Mouse (Mus musculus) CH12.LX (cell line): ENCODE results near the gene Msmb.

ENCODE experiments used
- CTCF ChIP-seq, 2 experiments: IDR thresholded peaks in 1 of 2; conservative IDR thresholded peaks in 1 of 2; 2 replicates each; pipeline ENCODE4 v1.5.1; 2011 to 2012; ENCODE audit warnings: low read depth in 2 of 2, low read length in 2 of 2, improper control_type of control experiment in 1 of 2, inconsistent platforms in 1 of 2, mild to moderate bottlenecking in 1 of 2, moderate library complexity in 1 of 2
- NRF1 ChIP-seq: IDR thresholded peaks from 2 replicates; pipeline ENCODE4 v1.6.1; 2014; ENCODE audit warnings: low read depth, mild to moderate bottlenecking, inconsistent platforms, low read length, improper control_type of control experiment, moderate library complexity
- SMC3 ChIP-seq: IDR thresholded peaks from 2 replicates; pipeline ENCODE4 v1.6.1; 2011; ENCODE audit warnings: low read depth, low read length, improper control_type of control experiment
- USF1 ChIP-seq: IDR thresholded peaks from 2 replicates; pipeline ENCODE4 v1.6.1; 2014; ENCODE audit warnings: low read depth, mild to moderate bottlenecking, inconsistent platforms, low read length, improper control_type of control experiment

- TF ChIP-seq CTCF (conservative IDR thresholded peaks at IDR 0.05 in 1 of 2, IDR thresholded peaks at IDR 0.05 in 1 of 2; ENCODE audit: low read depth in 2 of 2, low read length in 2 of 2) (no peak), USF1 (no peak), NRF1 (no peak), SMC3 (no peak)
Measured at GRCm38 (mm10) chr14:32141723-32142122, at the start of gene Msmb.
